ENCODE assay signal across 19 mouse cellular contexts in genomic region chr15:99020171-99020570, GRCm38 (mm10).
"Had no signal": no experiment of that assay in that cellular context is flagged by ENCODE, and none has a peak within 500 bp of the region (broad histone marks: within the 10 kb centered on the region; RNA-seq: fewer than 3 reads in every experiment).

No protein-coding gene starts in this region.

- ATAC-seq: midbrain, embryonic 16.5 days had no signal

- DNase-seq: lung, adult 18-20 months; lung, embryonic 14.5 days; lung, postnatal 10 days; lung, postnatal 4 days; midbrain, embryonic 14.5 days; retina, postnatal 1 day; right cerebral cortex, adult 18-20 months; right cerebral cortex, postnatal 25 days; right cerebral cortex, postnatal 4 days; spleen, adult 18-20 months; thymus, adult 18-20 months; thymus, postnatal 14 days; thymus, postnatal 36 days had no signal

- H3K27me3 ChIP-seq: neural tube, embryonic 13.5 days; neural tube, embryonic 15.5 days had no signal

- H3K9ac ChIP-seq: midbrain, embryonic 12.5 days; neural tube, embryonic 13.5 days; neural tube, embryonic 15.5 days had no signal

- H3K9me3 ChIP-seq: midbrain, embryonic 12.5 days; neural tube, embryonic 13.5 days; neural tube, embryonic 15.5 days had no signal

- H3K27ac ChIP-seq: midbrain, embryonic 10.5 days; midbrain, embryonic 12.5 days; neural tube, embryonic 13.5 days; neural tube, embryonic 15.5 days had no signal

- H3K4me2 ChIP-seq: lung, embryonic 14.5 days; midbrain, embryonic 12.5 days; neural tube, embryonic 13.5 days; neural tube, embryonic 15.5 days had no signal

- H3K36me3 ChIP-seq: midbrain, embryonic 10.5 days; midbrain, embryonic 12.5 days; neural tube, embryonic 13.5 days; neural tube, embryonic 15.5 days had no signal

- H3K4me3 ChIP-seq: midbrain, embryonic 10.5 days; midbrain, embryonic 12.5 days; myocyte; neural tube, embryonic 13.5 days; neural tube, embryonic 15.5 days had no signal
